Mouse (Mus musculus) G1E (cell line): ENCODE data around the gene Bfsp2. TPM values are rescaled to one million over a fixed set of nuclear protein-coding genes. Genes with fewer than 3 reads are reported as not detected.

Experiments
- ATAC-seq: 2 replicates; pipeline ENCODE4 v1.8.0; 2016; ENCODE audit warnings: mild to moderate bottlenecking; ENCODE audit not compliant: insufficient number of reproducible peaks, poor library complexity, low FRiP score, severe bottlenecking; ENCODE audit errors: extremely low read depth
- DNase-seq: peaks from one replicate; pipeline ENCODE4 v3.0.0; 2012; ENCODE audit warnings: low spot score
- H3K27me3 ChIP-seq: 2 replicates; pipeline ENCODE4 v1.6.1; 2012; ENCODE audit warnings: mild to moderate bottlenecking, low read length, inconsistent platforms; ENCODE audit not compliant: insufficient read depth
- H3K36me3 ChIP-seq: replicated peaks from 2 replicates; pipeline ENCODE3; 2012; ENCODE audit warnings: mild to moderate bottlenecking, inconsistent platforms
- H3K4me1 ChIP-seq: 2 replicates; pipeline ENCODE4 v1.6.1; 2012; ENCODE audit warnings: low read depth, low read length, inconsistent platforms, mixed read lengths; ENCODE audit not compliant: insufficient read depth
- H3K4me3 ChIP-seq: 2 replicates; pipeline ENCODE4 v1.5.1; 2012; ENCODE audit warnings: low read depth, mild to moderate bottlenecking, inconsistent platforms, low read length, moderate library complexity, mixed read lengths
- H3K9me3 ChIP-seq: replicated peaks from 2 replicates; pipeline ENCODE4 v1.6.1; 2012; ENCODE audit warnings: inconsistent platforms
- CTCF ChIP-seq: IDR thresholded peaks from 2 replicates; pipeline ENCODE4 v1.5.1; 2012; ENCODE audit warnings: low read depth, low read length, inconsistent platforms, mixed read lengths
- GATA1 ChIP-seq: IDR thresholded peaks from 2 replicates; pipeline ENCODE4 v1.6.1; 2012; ENCODE audit warnings: borderline replicate concordance, low read length, inconsistent platforms, mixed read lengths
- GATA2 ChIP-seq: IDR thresholded peaks from 2 replicates; pipeline ENCODE4 v1.6.1; 2012; ENCODE audit warnings: low read depth, low read length, inconsistent platforms, borderline replicate concordance
- POLR2AphosphoS5 ChIP-seq: IDR thresholded peaks from 2 replicates; pipeline ENCODE4 v1.6.1; 2012; ENCODE audit warnings: low read depth, low read length, inconsistent platforms; ENCODE audit not compliant: insufficient replicate concordance
- TAL1 ChIP-seq: conservative IDR thresholded peaks from 2 replicates; pipeline ENCODE4 v1.6.1; 2012; ENCODE audit warnings: low read depth, low read length, inconsistent platforms, mixed read lengths
- polyA plus RNA-seq: library from polyadenylated mRNA; stranded (reverse); fragments of >175 nt; gene quantifications from 2 replicates; pipeline ENCODE4 v1.2.3, GENCODE M21; 2012
- total RNA-seq, 2 experiments: library from RNA; stranded (forward) in 1 of 2; stranded (reverse) in 1 of 2; fragments of 200-1000 nt in 1 of 2; fragments of >200 nt in 1 of 2; fragmentation: Nextera tagmentation in 1 of 2; gene quantifications; 2 replicates each; pipeline ENCODE4 v1.2.3; 2014 to 2017

Bfsp2 gene
- total and polyA plus RNA-seq, 3 experiments: not detected

DNA sequence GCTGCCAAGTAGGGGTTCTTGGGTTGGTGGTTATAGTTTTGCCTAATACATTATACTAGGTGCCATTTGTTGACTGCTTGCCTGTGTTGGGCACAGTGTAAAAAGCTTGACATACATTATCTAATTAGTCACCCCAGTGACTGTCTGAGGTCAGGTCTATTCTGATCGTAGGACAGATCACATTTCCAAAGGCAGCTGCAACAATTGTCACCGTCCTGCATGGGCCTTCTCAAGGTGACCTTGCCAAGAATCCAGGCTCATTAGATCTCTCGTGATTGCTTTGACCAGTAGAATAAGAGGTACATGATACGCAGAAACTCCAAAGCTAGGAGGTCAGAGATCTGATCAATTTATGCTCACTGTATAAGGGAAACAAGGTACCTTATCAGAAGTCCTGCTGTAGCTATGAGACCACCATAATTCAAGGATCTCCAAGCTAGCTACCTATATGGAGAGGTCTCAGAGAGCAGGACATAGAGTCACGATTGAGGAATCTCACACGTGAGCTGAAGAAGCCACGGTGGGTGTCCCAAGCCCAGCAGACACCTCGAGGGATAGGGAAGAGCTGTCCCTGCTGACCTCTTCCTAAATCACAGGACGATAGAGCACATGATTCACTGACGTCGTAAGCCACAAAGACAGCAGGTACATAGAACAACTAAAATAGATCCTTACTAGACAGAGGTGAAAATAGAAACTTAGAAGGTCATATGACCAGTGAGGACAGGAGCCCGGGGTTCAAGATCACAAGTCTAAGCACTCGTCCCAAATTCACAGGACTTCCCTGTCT is 49.6 kb downstream of the Bfsp2 start:
- no peak for DNase-seq
- TF ChIP-seq TAL1: no peak
- no peak for TF ChIP-seq CTCF
- TF ChIP-seq GATA1: no peak
- H3K4me1 ChIP-seq: no peaks in the 10 kb centered on the region

DNA sequence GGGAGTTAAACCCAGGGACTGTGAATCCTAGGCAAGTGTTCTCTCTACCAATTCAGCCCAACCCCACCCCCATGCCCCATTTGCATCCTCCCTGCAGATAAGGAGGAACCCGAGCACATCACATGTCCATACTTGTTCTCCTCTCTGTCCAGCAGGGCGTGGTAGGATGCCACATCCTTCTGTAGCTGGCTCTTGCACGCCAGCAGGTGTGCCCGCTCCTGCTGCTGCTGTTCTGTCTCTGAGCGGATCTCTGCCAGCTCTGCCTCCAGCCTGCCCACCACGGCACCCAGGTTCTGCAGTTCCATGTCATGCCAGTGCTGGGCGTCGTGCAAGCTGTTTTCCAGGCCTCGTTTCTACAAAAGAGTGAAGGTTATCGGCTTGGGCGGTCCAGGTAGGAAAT is 53.8 kb downstream of the Bfsp2 start:
- H3K4me3 ChIP-seq: no peak overlapping the region
- no peaks in the 10 kb centered on the region for H3K36me3 ChIP-seq
- no peaks in the 10 kb centered on the region for H3K9me3 ChIP-seq
- DNase-seq (no peak), ATAC-seq (peak; percentile 47; the same call in 1 of the 2 replicates)
- peaks cover 3% of the 10 kb centered on the region; the same call in 1 of the 2 replicates for H3K27me3 ChIP-seq
- no peak for TF ChIP-seq GATA2
- no peak for TF ChIP-seq GATA1
- no peak for TF ChIP-seq CTCF
- no peak for TF ChIP-seq TAL1
- TF ChIP-seq POLR2AphosphoS5: no peak
- no peaks in the 10 kb centered on the region for H3K4me1 ChIP-seq

More for the DNA sequence above, 49.6 kb downstream of the Bfsp2 start:
- Histone ChIP-seq H3K27me3 (peaks cover 3% of the 10 kb centered on the region; the same call in 1 of the 2 replicates), H3K4me3 (no peak overlapping the region), H3K9me3 (no peaks in the 10 kb centered on the region; the same call in 1 of the 2 replicates), H3K36me3 (no peaks in the 10 kb centered on the region)
- no peak for ATAC-seq

GRCm38 (mm10) chr9:103424869-103425268 is 55.4 kb downstream of the Bfsp2 start:
- no peak overlapping the region for H3K4me3 ChIP-seq
- no peak for DNase-seq

DNA sequence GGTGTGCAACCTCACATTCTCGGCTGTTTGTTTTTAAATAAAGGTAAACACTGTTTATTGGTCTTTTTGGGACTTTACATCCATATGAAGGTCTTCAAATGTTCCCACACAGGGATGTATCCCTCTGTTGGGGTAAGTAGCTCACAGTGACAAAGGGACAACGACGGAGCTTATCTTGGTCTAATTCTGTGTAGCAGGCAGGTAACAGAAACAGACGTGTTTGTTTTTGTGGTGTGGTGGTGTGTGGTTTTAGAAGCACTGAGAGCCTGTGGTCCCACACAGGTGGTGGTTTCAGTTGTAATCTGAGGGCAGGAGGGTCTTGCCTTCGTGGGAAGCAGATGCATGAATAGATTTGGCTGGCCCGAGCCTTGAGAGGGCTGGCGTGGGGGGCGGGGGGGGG is 56.3 kb downstream of the Bfsp2 start:
- DNase-seq (no peak), ATAC-seq (no peak)
- Histone ChIP-seq H3K9me3 (no peaks in the 10 kb centered on the region), H3K4me1 (no peaks in the 10 kb centered on the region), H3K4me3 (no peak overlapping the region), H3K27me3 (peaks cover 3% of the 10 kb centered on the region; the same call in 1 of the 2 replicates), H3K36me3 (no peaks in the 10 kb centered on the region)
- TF ChIP-seq GATA2: no peak
- no peak for TF ChIP-seq TAL1
- TF ChIP-seq POLR2AphosphoS5: no peak
- TF ChIP-seq CTCF: no peak
- no peak for TF ChIP-seq GATA1

More at GRCm38 (mm10) chr9:103424869-103425268, 55.4 kb downstream of the Bfsp2 start:
- no peaks in the 10 kb centered on the region for H3K36me3 ChIP-seq
- peak; percentile 52; the same call in 1 of the 2 replicates for ATAC-seq
- no peak for TF ChIP-seq CTCF
- TF ChIP-seq GATA1: no peak
- TF ChIP-seq GATA2: no peak
- TF ChIP-seq POLR2AphosphoS5: no peak
- no peak for TF ChIP-seq TAL1
- H3K27me3 ChIP-seq: peaks cover 3% of the 10 kb centered on the region; the same call in 1 of the 2 replicates
- no peaks in the 10 kb centered on the region for H3K9me3 ChIP-seq
- H3K4me1 ChIP-seq: no peaks in the 10 kb centered on the region

DNA sequence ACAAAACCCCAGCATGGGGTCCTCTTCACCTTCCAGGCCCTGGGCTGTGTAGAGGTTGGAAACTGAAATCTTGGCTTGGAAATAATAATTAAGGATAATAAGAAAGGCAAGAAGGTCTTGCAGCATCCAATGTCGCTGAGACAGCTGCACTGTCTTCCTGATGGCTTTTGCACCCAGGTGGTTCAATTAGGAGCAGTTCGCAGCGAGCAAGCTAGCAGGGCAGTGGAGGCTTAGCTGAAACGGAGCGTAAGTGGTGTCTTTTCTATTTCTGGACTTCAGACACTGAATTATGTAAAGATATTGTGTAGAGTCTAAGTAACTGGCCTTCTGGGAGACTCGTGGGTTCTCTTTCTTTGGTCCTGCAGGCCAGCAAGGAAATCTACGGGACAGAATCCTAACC is 56.8 kb downstream of the Bfsp2 start:
- DNase-seq: no peak
- Histone ChIP-seq H3K27me3 (peaks cover 3% of the 10 kb centered on the region; the same call in 1 of the 2 replicates), H3K36me3 (no peaks in the 10 kb centered on the region), H3K9me3 (no peaks in the 10 kb centered on the region), H3K4me1 (no peaks in the 10 kb centered on the region), H3K4me3 (no peak overlapping the region)
- ATAC-seq: no peak
- TF ChIP-seq POLR2AphosphoS5 (no peak), TAL1 (no peak), GATA1 (no peak), CTCF (no peak), GATA2 (no peak)

- H3K4me1 ChIP-seq: no peaks in the 10 kb centered on the region
These were observed 57.4 kb downstream of the Bfsp2 start for GRCm38 (mm10) chr9:103422847-103423246.

More at GRCm38 (mm10) chr9:103422847-103423246, 57.4 kb downstream of the Bfsp2 start:
- no peak for ATAC-seq
- no peak for TF ChIP-seq CTCF
- no peak for TF ChIP-seq GATA2
- TF ChIP-seq GATA1: no peak
- TF ChIP-seq POLR2AphosphoS5: no peak
- no peak for TF ChIP-seq TAL1
- H3K36me3 ChIP-seq: no peaks in the 10 kb centered on the region
- H3K9me3 ChIP-seq: no peaks in the 10 kb centered on the region
- H3K27me3 ChIP-seq: peaks cover 3% of the 10 kb centered on the region; the same call in 1 of the 2 replicates
- no peak overlapping the region for H3K4me3 ChIP-seq
- DNase-seq: no peak
